Mouse (Mus musculus) kidney, adult 2 months (tissue): ENCODE results near the gene Ap3d1. TPM values are rescaled to one million over a fixed set of nuclear protein-coding genes. Genes with fewer than 3 reads are reported as not detected.

Source experiments
- DNase-seq: peaks from one replicate; pipeline ENCODE4 v3.0.0; 2021
- H3K27ac ChIP-seq: fragments of 200-500 bp; 2 replicates; pipeline ENCODE4 v1.5.1; 2012; ENCODE audit warnings: low read depth, low read length, control low read depth, inconsistent platforms; ENCODE audit not compliant: insufficient read depth
- H3K27me3 ChIP-seq: fragments of 200-500 bp; replicated peaks from 2 replicates; pipeline ENCODE4 v1.6.1; 2012; ENCODE audit warnings: mild to moderate bottlenecking, moderate library complexity, low read length, inconsistent platforms; ENCODE audit not compliant: control insufficient read depth, insufficient read depth
- H3K36me3 ChIP-seq: fragments of 200-500 bp; 2 replicates; pipeline ENCODE4 v1.6.1; 2012; ENCODE audit warnings: mild to moderate bottlenecking, moderate library complexity, low read length, inconsistent platforms; ENCODE audit not compliant: control insufficient read depth, insufficient read depth
- H3K4me1 ChIP-seq: fragments of 200-500 bp; 2 replicates; pipeline ENCODE4 v1.6.1; 2011; ENCODE audit warnings: low read length; ENCODE audit not compliant: control insufficient read depth, insufficient read depth
- H3K4me3 ChIP-seq: fragments of 200-500 bp; 2 replicates; pipeline ENCODE4 v1.5.1; 2011; ENCODE audit warnings: mild to moderate bottlenecking, low read depth, low read length, control low read depth; ENCODE audit not compliant: insufficient read depth
- CTCF ChIP-seq: fragments of 200-500 bp; conservative IDR thresholded peaks from 2 replicates; pipeline ENCODE4 v1.5.1; 2011; ENCODE audit warnings: low read depth, mild to moderate bottlenecking, control low read depth, low read length, moderate library complexity, mixed read lengths; ENCODE audit not compliant: insufficient read depth, insufficient read length
- POLR2A ChIP-seq: fragments of 200-500 bp; IDR thresholded peaks from one replicate; pipeline ENCODE4 v1.6.1; 2011; ENCODE audit warnings: low read depth, low read length, control low read depth
- WGBS: fragments of 180-500 bp; shearing (Covaris S2); methylation state at CpG from one replicate; pipeline ENCODE4 v1.1.7; 2018; 5-methylcytosine and 5-hydroxymethylcytosine counted together
- polyA plus RNA-seq: library from polyadenylated mRNA; depleted of rRNA; stranded (reverse); fragments of >200 nt; gene quantifications from 2 replicates; pipeline ENCODE4 v1.2.3, GENCODE M21; 2012

Gene Ap3d1
- polyA plus RNA-seq, 1 experiment: 87.7 TPM

DNA sequence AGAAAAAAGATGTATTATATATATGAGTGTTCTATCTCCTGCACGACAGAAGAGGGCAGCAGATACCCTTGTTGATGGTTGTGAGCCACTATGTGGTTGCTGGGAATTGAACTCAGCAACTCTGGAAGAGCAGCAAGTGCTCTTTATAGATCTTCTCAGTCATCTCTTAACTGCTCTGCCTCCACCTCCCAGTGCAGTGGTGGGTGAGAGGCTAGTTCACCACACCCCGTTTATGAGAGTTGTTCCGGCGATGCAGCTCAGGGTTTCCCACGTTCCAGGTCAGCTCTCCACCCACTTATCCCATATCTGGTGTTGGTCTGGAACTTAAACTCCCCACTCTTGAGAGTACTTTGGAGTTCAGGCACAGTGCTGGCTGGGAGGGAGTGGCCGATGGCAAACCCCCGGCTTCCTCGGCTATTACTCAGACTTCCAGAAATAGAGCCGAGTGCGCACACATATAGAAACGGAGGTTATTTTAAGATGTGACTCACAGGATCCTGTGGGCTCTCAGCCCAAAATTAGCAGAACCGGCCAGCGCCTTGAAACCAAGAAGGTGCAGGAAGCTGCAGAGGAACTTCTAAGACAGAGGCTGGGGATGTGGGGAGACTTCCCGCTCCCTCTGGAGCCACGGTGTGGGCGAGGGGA lies 9.2 kb upstream of the Ap3d1 start:
- Histone ChIP-seq H3K27ac (peak overlapping the region; percentile 52), H3K4me1 (peaks cover 12% of the 10 kb centered on the region), H3K27me3 (no peaks in the 10 kb centered on the region), H3K4me3 (no peak overlapping the region), H3K36me3 (no peaks in the 10 kb centered on the region)
- peak; percentile 80 for DNase-seq
- WGBS: 7% methylated on average over 16 of the region's 16 CpGs
- no peak for TF ChIP-seq POLR2A
- peak; percentile 54 for TF ChIP-seq CTCF

DNA sequence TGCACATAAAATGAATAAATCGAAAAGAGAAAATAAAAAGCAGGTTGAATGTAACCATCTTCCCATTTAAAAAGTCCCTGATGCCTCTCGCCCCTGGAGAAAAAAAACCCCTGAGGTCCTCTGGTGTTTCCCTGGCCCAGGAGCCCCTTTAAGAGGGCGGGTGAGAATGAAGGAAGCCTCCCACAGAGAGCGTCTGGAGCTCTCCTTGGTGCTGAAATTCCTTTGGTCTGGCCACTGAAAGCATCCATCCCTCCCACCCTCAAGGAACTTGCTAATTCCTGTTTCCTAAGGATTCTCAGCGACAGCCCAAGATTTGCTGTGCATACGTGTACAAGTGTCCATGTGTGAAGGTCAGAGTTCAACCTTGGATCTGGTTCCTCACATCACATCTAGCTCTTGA lies 6.5 kb upstream of the Ap3d1 start:
- Histone ChIP-seq H3K4me3 (no peak overlapping the region), H3K36me3 (no peaks in the 10 kb centered on the region), H3K27me3 (no peaks in the 10 kb centered on the region), H3K4me1 (peaks cover 11% of the 10 kb centered on the region), H3K27ac (no peak overlapping the region)
- 7% methylated on average over 6 of the region's 6 CpGs for WGBS
- DNase-seq: peak; percentile 72
- TF ChIP-seq CTCF (no peak), POLR2A (no peak)

DNA sequence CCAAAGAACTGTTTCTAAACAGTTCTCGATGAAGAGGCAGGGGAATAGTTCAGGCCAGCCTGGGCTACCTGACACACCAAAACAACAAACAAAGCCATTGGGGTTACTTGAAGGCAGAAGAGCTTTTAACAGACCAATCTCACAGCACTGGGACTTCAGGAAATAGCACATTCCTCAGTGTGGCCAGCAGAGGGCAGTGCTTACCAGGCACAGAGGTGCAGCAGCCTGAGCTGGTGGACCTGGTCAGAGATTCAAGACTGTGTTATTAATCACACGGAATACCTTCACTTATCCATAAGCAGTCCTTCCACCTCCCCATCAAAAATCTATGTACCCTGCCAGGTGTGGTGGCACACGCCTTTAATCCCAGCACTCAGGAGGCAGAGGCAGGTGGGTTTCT lies 5.3 kb upstream of the Ap3d1 start:
- no peaks in the 10 kb centered on the region for H3K36me3 ChIP-seq
- 10% methylated on average over 3 of the region's 3 CpGs for WGBS
- H3K27me3 ChIP-seq: no peaks in the 10 kb centered on the region
- TF ChIP-seq POLR2A: no peak
- peak; percentile 99 for TF ChIP-seq CTCF
- no peak overlapping the region for H3K27ac ChIP-seq
- peaks cover 11% of the 10 kb centered on the region for H3K4me1 ChIP-seq
- H3K4me3 ChIP-seq: no peak overlapping the region
- peak; percentile 83 for DNase-seq

- TF ChIP-seq POLR2A (no peak), CTCF (no peak)
- Histone ChIP-seq H3K4me3 (no peak overlapping the region), H3K36me3 (no peaks in the 10 kb centered on the region), H3K27me3 (no peaks in the 10 kb centered on the region), H3K4me1 (peaks cover 18% of the 10 kb centered on the region), H3K27ac (no peak overlapping the region)
- WGBS: 35% methylated on average over 5 of the region's 5 CpGs
- DNase-seq: peak; percentile 83
Measured at GRCm38 (mm10) chr10:80744262-80744661, 2.2 kb upstream of the Ap3d1 start.

DNA sequence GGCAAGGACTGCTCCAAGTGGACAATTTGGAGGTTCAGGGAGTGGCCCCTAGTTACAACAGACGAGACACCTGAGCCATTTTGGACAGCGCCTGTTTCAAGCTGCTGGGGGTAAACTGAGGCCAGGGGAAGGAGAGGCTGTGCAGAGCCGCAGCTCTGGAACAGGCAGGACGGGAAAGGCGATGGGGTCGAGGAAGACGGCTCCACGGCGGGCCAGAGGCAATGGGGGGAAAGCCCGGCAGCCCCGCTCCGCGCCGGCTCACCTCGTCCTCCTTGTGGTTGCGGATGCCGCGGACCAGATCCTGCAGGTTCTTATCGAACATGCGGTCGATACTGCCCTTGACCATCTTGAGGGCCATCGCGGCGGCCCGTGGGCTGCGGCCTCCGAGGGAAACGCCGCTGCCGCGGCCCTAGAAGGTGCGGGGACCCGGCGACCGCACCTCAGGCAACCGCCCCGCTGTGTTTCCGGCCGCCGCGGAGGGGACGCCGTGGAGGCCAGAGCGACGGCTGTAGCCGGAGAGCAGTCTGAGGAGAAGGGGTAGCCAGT lies 357 bp downstream of the Ap3d1 start:
- H3K4me3 ChIP-seq: peak overlapping the region; percentile 98
- no peak for DNase-seq
- under 1% methylated on average over 46 of the region's 46 CpGs for WGBS
- peak overlapping the region; percentile 53 for H3K27ac ChIP-seq
- peaks cover 20% of the 10 kb centered on the region for H3K4me1 ChIP-seq
- no peaks in the 10 kb centered on the region for H3K27me3 ChIP-seq
- no peak for TF ChIP-seq CTCF
- no peak for TF ChIP-seq POLR2A
- no peaks in the 10 kb centered on the region for H3K36me3 ChIP-seq

- no peak for TF ChIP-seq CTCF
- TF ChIP-seq POLR2A: no peak
- peaks cover 20% of the 10 kb centered on the region for H3K4me1 ChIP-seq
- peak; percentile 33 for DNase-seq
- 4% methylated on average over 5 of the region's 5 CpGs for WGBS
- H3K36me3 ChIP-seq: no peaks in the 10 kb centered on the region
- peak overlapping the region; percentile 53; the same call in 1 of the 2 replicates for H3K27ac ChIP-seq
- H3K27me3 ChIP-seq: no peaks in the 10 kb centered on the region
- H3K4me3 ChIP-seq: peak overlapping the region; percentile 98
Measured at GRCm38 (mm10) chr10:80741146-80741545, 918 bp downstream of the Ap3d1 start.

- H3K4me1 ChIP-seq: peaks cover 16% of the 10 kb centered on the region
- DNase-seq: no peak
- TF ChIP-seq CTCF (no peak), POLR2A (no peak)
- no peaks in the 10 kb centered on the region for H3K36me3 ChIP-seq
- WGBS: 25% methylated on average over 1 of the region's 1 CpGs
- no peak overlapping the region for H3K4me3 ChIP-seq
- no peaks in the 10 kb centered on the region for H3K27me3 ChIP-seq
- H3K27ac ChIP-seq: no peak overlapping the region
Measured at GRCm38 (mm10) chr10:80738657-80739056, 3.4 kb downstream of the Ap3d1 start.
